Mouse (Mus musculus): ENCODE results near the gene Zyg11b.

DNA sequence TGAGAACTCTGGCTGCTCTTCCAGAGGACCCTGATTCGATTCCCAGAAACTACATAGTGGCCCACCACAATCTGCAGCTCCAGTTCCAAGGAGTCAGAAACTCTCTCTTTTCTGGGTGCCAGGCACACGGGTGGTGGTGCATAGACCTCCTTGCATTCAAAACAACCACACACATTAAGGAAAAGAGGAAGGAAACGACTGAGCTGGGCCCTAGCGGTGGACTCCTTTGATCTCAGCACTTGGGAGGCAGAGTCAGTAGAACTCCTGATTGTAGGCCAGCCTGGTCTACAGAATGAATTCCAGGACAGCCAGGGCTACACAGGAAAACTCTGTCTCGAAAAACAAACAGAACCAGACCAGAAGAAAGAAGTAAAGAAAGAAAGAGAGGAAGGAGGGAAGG lies 22.7 kb upstream of the Zyg11b start:
- no peak for TF ChIP-seq CTCF (IDR thresholded peaks at IDR 0.05; ENCODE audit: borderline replicate concordance, extremely low read depth, insufficient read depth, insufficient read length)
- TF ChIP-seq POLR2A (IDR thresholded peaks at IDR 0.05; ENCODE audit: borderline replicate concordance, extremely low read depth, insufficient read depth, insufficient read length, poor library complexity, severe bottlenecking): no peak

All from brain, embryonic 14.5 days (tissue).